Mouse (Mus musculus) induced T-regulatory cell, adult 2 months (primary cell): ENCODE data around the gene Sohlh1.
"Not testable (repeated sequence)": the region's sequence is repeated elsewhere in the genome, so short reads cannot be mapped to it uniquely, and the experiment has no call there.

Experiments
- DNase-seq: peaks from one replicate; pipeline ENCODE4 v3.0.0-alpha.2; 2012; ENCODE audit warnings: low read depth

Gene Sohlh1

GRCm38 (mm10) chr2:25836291-25836690 lies 10.8 kb downstream of the Sohlh1 start:
- DNase-seq, result peak; percentile 79

GRCm38 (mm10) chr2:25830786-25831185 lies 16.3 kb downstream of the Sohlh1 start:
- DNase-seq, result no peak

DNA sequence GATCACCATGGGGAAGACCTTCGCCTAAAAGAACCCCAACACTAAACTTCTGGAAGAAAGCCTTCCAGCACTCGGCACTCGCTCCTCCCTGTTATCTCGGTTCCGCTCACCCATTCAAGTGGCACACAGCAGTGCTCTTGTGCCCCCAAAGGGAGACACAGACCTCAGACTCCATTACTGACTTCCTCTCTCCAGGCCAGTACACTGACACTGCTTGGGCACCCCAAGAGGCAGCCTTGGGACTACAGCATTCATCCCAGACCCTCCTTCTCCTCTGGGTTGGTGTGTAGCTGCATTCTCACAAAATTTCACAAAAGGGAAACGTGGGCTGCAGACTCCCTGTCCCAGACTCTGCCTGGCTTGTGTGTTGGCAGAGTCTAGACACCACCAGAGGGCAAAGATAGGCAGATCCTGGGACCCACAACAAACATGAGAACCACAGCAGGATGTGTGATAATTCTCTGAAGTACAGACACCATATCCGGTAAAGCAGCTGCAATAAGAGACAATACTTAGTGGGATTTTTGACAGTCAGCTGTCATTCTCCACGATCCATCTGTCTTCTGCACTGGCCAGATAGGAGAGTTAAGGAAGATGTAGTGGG lies 18.6 kb downstream of the Sohlh1 start:
- DNase-seq, result peak; percentile 23

- no peak for DNase-seq
These were observed 22.3 kb downstream of the Sohlh1 start for GRCm38 (mm10) chr2:25824751-25825150.

DNA sequence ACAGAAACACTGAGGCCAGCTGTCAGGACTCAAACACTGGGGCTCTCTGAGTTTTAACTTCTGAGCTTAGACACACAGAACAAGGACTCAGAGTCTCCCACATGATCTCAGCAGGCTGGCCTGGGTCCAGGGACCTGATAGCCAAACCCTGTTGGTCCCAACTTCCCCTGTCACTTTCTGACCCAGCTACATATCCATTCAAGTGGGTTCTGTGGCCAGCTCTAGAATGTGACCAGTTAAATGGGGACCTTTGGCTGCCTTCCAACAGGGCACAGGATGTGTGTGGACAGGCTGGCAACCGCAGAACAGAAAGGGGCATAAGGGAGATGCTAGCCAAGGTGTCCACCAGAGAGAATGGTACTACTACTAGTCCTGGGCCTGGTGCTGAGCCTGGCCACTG lies 24.2 kb downstream of the Sohlh1 start, which contains the start of gene Lcn9:
Gene Lcn9, plus strand, starts transcription at position 348 of the 400 bp plus-strand sequence.
- DNase-seq, result no peak

GRCm38 (mm10) chr2:25815748-25816147 lies 31.3 kb downstream of the Sohlh1 start, which contains the start of gene Glt6d1:
Gene Glt6d1, minus strand, starts transcription at chr2:25815848.
- DNase-seq, result not testable (repeated sequence)

- no peak for DNase-seq
These were observed 33.7 kb downstream of the Sohlh1 start for GRCm38 (mm10) chr2:25813364-25813763.

DNA sequence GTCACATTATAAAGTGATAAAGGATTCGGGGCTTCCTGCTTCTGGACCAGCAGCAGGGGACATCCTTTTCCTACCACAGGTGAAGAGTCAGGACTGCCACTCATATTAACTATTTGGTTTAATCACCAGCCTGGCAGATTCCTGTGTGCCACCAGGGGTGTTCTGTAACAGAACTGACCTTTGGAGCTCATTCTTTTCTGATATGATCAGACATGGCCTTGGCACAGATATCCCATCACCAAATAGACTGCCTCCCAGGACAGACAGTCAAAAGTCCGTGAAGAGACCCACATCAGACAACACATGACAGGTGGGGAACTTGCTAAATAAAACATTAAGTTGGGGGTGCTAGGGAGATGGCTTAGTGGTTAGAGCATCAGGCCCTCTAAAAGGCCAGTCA lies 35.3 kb downstream of the Sohlh1 start:
- DNase-seq, result no peak

GRCm38 (mm10) chr2:25798065-25798464 lies 49.0 kb downstream of the Sohlh1 start:
- DNase-seq, result no peak

- no peak for DNase-seq
These were observed 49.4 kb downstream of the Sohlh1 start for GRCm38 (mm10) chr2:25797635-25798034.
